Mouse (Mus musculus) bone marrow, adult 2 months (tissue): ENCODE measurements around the gene Chit1.

Experiments used
- CTCF ChIP-seq: fragments of 200-500 bp; IDR thresholded peaks from 2 replicates; pipeline ENCODE4 v1.5.1; 2011; ENCODE audit warnings: low read length, control low read depth; ENCODE audit not compliant: control insufficient read depth, insufficient read depth
- POLR2A ChIP-seq: fragments of 200-500 bp; IDR thresholded peaks from 2 replicates; pipeline ENCODE4 v1.6.1; 2011; ENCODE audit warnings: low read depth, mild to moderate bottlenecking, control low read depth, low read length, borderline replicate concordance; ENCODE audit not compliant: control insufficient read depth

DNA sequence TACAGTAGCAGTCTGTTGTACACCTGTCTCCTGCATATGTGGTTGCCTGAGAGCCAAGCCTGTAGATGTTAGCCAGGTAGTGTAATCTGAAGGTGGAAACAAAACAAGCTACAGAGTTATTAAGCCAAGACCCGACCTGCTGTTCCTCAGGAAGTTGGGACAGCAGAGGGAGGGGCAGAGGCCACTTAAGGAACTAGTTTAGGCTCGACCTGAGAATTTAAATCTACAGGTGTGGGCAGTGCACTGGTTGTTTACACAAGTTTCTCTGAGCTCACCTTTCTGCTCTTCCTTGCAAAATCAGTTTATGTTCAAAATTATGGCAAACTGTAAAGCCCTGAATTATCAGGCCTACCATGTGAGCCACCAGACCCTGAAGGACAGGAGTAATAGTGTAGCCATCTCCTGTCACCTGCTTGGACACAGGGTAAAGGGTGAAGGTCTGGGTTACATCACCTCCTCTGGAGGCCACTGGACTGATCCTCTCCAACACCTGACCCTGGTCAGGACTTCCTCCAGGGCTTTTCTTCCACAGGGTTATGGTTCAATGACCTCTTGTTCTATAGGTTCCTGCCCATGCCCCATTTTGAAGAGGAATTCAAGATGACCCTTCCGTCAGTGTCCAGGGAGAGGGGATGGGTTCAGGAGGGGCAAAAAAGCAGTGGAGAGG lies 5.1 kb upstream of the Chit1 start:
- TF ChIP-seq POLR2A, result no peak
- no peak for TF ChIP-seq CTCF
